Mouse (Mus musculus) ES-E14 (cell line): Measurements from ENCODE around the gene Gm10160.

Experiments
- CHD2 ChIP-seq: IDR thresholded peaks from 2 replicates; pipeline ENCODE4 v1.6.1; 2014; ENCODE audit warnings: mild to moderate bottlenecking, low read depth, low read length, inconsistent platforms
- HCFC1 ChIP-seq: IDR thresholded peaks from 2 replicates; pipeline ENCODE4 v1.6.1; 2012; ENCODE audit warnings: low read length, inconsistent platforms, borderline replicate concordance; ENCODE audit not compliant: insufficient read depth
- MAFK ChIP-seq: IDR thresholded peaks from 2 replicates; pipeline ENCODE4 v1.6.1; 2014; ENCODE audit warnings: mild to moderate bottlenecking, low read depth, low read length, inconsistent platforms; ENCODE audit not compliant: insufficient read depth
- ZC3H11A ChIP-seq: IDR thresholded peaks from 2 replicates; pipeline ENCODE4 v1.6.1; 2012; ENCODE audit warnings: low read depth, mild to moderate bottlenecking, inconsistent platforms, low read length, borderline replicate concordance
- ZNF384 ChIP-seq: IDR thresholded peaks from 2 replicates; pipeline ENCODE4 v1.6.1; 2012; ENCODE audit warnings: low read depth, low read length, inconsistent platforms

DNA sequence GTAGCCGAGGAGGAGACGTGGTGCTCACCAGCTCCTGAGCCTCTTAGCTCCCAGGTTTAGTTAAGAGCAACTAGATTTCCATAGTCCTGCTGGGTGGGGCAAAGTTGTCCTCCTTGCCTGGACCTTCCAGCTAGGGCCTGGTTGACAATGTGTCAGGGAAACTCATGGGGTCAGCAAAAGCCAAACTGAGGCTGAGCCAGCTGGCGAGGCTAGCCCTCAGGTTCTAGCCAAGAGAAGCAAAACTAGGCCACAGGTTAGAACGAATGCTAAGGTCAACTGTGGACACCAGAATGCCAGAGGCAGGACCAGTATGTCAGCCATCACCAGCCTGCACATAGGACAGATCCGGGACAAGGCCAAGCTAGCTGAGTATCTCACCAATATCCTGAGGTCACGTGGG lies 14.2 kb downstream of the Gm10160 start:
- TF ChIP-seq HCFC1 (no peak), ZNF384 (no peak), CHD2 (no peak), MAFK (no peak), ZC3H11A (no peak)
